Mouse (Mus musculus) right cerebral cortex, postnatal 10 days (tissue): ENCODE results near the gene St7.

Experiments
- DNase-seq, 2 experiments: peaks; one replicate each; pipeline ENCODE4 v3.0.0; 2021; ENCODE audit warnings: low spot score in 2 of 2

Gene St7

GRCm38 (mm10) chr6:17898539-17898938, 205.8 kb downstream of the St7 start:
- no peak for DNase-seq

GRCm38 (mm10) chr6:17903355-17903754, 210.6 kb downstream of the St7 start:
- DNase-seq = no peak

DNA sequence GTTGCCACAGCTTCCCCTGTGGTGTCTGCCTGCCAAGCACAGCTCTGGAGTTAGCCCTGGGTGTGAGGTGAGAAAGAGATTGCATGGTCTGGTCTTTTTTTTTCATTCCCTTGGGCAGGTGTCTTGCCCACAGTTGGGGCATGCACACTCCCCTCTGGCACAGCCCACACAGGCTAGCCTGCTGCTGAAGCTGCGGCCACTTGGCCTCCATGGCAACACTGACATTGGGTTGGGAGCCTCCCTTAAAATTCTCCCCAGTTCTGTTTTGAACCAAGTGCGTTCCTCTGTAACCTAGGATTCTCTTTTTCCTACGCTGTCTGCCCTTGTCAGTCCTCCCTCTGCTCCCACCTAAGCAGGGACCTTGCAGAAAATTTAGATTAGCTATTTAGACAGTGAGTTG, 213.0 kb downstream of the St7 start:
- no peak for DNase-seq

- DNase-seq = no peak
Observed at GRCm38 (mm10) chr6:17906289-17906688, 213.6 kb downstream of the St7 start.

GRCm38 (mm10) chr6:17912312-17912711, 219.6 kb downstream of the St7 start:
- DNase-seq = no peak

DNA sequence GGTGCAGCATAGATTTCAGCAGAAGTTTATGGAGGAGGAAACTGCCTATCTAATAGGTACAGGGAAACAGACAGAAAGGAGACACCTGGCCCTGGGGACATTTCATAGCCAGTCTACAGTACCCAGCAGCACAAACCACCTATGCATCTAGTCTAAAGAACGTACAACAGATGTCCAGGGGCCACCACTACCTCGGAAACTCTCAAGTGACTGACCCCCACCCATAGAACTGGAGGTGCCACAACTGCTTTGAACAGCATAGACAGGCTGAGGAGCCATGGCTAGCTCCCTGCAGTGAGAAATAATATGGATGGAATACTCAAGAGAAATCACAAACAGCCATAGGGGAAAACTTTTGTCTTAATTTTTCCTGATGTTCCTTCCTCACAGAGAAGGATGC, 220.1 kb downstream of the St7 start:
- no peak for DNase-seq

DNA sequence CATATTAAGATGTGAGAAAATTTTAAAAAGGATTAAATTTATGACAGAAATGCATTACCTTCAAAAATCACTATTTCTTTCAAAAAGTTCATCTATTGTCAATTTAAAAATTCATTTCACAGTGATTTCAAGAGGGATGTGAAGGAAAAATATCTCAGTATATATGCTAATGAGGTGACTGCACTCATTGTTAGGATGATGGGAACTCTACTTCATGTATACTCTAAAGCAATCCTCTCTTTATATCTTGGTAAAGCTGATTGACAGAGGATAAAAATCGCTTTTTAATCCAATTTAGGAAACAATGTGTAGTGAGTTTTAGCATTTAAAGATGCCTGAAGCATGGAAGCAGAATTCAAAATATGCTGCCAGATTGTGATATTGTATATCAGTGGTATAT, 220.6 kb downstream of the St7 start:
- no peak for DNase-seq

GRCm38 (mm10) chr6:17914300-17914699, 221.6 kb downstream of the St7 start:
- DNase-seq = peak; percentile 28 to 38

DNA sequence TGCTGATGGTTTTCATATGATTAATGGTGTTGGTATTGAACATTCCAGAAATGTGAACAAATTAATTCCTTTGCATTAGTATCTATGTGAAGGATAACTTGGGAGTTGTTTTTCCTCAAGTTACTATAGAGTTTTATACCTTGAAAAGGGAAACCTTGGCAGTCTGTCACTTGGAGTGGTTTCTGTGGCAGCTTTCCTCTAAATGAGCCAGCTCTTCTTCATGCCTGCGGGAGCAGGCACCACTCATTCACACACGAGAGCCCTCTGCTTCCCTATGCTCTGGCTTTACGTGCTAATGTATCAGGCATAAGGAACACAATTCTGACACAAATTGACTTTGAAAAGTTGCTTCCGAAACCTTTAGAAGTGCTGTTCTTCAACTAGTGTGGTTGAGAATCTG, 224.5 kb downstream of the St7 start:
- DNase-seq = no peak

- DNase-seq = no peak
Observed at GRCm38 (mm10) chr6:17922180-17922579, 229.4 kb downstream of the St7 start.

GRCm38 (mm10) chr6:17922967-17923366, 230.2 kb downstream of the St7 start:
- no peak for DNase-seq

DNA sequence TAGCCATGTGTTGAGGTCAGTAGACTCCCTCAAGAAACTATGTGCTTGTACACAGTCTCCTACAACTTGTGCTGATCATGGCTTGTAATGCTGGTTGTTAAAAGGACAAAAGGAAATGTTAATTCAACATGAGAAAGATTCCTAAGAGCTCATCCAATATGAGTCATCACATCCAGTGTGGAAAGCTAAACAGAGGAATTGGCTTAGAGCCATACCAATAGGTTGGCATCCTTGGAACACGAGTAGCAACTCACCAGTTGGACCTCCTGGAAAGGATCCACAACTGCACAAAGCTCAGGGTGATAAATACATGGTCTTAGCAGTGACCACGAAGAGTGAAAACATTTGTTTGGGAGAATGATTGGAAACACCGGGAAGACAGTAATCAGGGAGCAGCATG, 230.6 kb downstream of the St7 start:
- no peak for DNase-seq

DNA sequence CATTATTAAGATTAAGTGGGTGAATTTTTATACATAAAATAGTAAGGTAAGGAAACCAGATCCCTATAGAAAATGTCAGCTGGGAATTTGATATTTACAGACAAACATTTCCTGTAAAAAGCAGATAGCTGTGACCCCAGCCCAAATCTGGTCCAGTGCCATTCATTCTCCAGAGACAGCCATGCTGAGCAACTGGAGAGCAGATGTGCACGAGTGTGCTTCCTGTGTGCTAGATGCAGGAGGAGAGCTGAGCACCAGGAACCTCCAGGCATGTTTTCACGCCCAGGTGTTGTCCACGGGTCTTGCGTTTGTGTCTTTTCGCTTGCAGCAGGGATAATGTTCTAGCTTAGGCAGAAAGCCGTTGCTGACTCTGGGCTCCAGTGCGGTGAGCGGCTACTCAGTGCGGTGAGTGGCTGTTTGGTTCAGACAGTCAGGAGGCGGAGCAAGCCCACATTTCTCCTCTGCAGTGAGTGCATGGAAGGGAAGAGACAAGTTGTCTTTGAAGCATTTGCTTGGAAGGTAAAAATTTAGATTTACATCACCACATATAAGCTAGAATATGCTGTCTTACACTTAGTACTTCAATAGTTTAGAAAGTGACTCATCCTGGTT, 231.3 kb downstream of the St7 start:
- no peak for DNase-seq

GRCm38 (mm10) chr6:17925267-17925666, 232.5 kb downstream of the St7 start:
- DNase-seq = peak in 1 of 2 experiments; percentile 32

DNA sequence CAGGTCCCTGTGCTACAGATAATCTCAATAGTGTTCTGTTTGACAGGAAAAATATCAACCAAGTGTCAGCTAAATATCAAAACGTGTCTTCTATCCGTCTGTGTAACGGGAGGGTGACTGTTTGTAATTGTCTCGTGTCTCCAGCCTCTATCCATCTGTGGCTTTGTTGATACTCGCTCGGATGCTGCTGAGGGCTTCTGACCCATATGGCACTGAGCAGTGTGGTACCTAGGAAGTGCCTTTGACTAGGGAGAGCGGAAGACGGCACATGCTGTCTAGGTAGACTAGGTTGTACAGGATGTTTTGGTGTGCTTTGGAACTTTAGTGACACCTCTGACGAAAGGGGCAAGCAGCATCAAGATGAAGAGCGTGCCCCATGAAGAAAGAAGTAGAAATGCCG, 235.0 kb downstream of the St7 start:
- DNase-seq = no peak

- DNase-seq = no peak
Observed at GRCm38 (mm10) chr6:17931187-17931586, 238.5 kb downstream of the St7 start.

DNA sequence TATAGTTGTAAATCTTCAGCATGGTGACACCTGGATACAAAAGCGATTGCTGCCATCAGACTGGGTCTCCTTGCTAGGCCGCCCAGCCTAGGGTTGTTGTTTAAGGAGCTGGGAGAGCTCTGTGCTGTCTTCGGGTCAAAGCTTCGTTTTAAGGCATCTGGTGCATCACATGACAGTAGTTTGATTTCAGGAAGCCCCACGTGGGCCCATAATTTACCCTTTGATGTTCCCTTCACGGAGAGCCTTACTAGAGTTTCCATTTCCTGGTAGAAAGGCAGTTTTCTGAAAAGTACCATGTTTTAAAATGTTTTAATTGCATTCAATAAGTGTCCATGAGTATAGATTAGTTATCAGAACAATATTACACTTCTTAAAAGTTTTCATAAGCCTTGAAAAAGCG, 239.1 kb downstream of the St7 start:
- DNase-seq = no peak

DNA sequence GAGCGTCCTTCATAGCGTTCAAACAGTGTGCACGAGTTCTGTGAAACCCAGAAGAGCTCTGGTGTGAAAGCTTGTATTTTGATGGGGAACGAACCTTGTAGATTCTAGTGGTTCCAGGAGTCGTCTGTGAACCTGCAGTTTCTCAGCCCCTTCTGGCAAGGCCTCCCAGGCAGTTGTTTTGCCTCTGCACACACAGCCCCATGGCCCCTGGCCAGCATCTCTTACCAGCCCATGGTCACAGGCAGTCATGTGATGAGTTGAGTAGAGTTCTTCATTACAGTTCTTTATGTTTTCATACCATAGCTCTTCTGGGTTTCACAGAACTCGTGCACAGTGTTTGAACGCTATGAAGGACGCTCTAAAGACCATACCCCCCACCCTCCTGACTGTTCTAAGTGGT, 240.1 kb downstream of the St7 start:
- DNase-seq = peak in 1 of 2 experiments; percentile 23

DNA sequence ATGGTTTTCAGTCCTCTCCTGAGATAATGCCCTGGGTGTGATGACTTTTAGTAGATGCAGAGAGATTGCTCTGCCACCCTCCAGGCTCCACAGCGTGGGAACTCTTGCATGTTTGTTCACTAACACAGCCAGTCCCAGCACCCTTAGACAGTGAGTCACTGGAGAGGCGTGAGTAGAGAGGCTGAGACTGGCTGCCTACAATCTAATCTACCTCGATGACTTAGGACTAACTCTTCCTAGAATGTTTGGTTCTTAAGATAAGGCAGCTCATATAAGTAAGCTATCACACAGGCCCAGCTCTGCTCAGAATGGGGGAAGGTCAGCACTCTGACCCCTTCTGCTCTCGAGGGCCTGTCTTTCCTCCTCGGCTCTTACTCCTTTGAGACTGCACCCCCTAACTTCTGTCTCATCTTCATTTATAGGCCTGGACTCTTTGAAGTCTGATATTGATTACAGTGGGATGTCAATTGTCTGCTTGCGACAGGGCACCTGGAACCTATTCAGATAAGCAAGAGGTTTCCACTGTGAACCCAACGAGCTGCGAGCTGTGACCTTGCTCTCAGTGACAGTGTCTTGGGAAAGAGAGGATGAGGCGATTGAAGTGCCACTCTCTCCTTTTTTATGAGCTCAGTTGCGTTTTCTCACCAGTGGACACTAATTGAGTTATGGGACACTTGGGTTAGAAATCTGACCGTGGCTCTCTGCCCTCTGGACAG, 246.1 kb downstream of the St7 start:
- peak in 1 of 2 experiments; percentile 17 for DNase-seq

- DNase-seq = no peak
Observed at GRCm38 (mm10) chr6:17941916-17942315, 249.2 kb downstream of the St7 start.

DNA sequence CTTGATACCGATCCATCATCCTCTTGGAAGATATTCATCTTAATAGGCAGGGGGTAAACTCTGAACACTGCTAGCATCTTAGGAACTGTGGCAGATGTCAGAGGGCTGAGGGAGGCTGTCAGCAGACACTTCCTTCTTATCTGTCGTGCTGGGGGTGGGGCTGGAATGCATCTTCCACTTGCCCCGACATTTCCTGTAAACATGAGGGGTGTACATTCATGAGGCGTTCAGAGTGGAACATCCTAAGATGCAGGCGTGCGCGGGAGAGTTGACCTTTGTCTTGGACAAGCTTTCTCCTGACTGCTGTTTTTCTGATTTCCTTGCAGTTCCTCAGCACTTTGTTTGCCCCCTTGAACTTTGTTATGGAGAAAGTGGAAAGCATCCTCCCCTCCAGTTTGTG, 249.6 kb downstream of the St7 start:
- no peak for DNase-seq

DNA sequence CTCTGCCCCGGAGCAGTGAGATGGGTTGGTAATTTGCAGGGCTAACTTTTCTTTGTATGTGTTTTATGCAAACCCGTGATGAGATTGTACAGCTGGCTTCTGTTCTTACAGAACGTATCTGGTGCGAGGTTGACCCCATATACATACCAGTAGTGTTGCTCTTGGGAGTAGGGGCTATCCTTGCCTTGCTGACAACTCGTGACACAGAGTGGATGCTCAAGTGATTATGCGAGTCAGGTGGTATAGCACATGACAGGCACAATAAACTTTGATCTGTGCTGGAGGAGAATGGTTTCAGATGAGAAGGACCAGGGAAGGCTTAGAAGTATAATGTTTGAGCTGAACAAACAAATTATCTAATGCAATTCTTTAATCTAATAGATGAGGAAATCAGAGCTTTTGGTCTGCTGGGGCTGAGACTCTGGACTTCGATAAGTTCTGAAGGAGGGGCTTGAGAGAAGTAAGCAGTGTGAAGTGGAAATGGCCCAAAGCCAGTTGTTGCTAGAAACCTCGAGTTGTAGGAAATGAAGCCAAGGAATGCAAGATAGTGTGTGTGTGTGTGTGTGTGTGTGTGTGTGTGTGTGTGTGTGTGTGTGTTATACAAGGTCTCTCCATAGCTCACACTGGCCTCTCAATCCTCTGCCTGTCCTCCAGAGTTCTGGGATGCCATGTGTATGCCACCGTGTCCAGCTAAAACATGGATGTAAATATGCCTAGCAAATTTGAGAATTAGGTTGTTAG, 251.3 kb downstream of the St7 start:
- no peak for DNase-seq

- no peak for DNase-seq
Observed at GRCm38 (mm10) chr6:17946456-17946855, 253.7 kb downstream of the St7 start.
